Mouse (Mus musculus) common myeloid progenitor, adult 5-6 weeks (primary cell): ENCODE data around the gene Btn2a2. TPM values are rescaled to one million over a fixed set of nuclear protein-coding genes. Genes with fewer than 3 reads are reported as not detected.

Source experiments
- ATAC-seq: replicated peaks from 2 replicates; pipeline ENCODE4 v1.8.0; 2016; ENCODE audit warnings: low read depth, mild to moderate bottlenecking, moderate TSS enrichment, inconsistent platforms; ENCODE audit not compliant: poor library complexity, severe bottlenecking
- total RNA-seq: library from RNA; stranded (forward); fragments of 200-1000, 187-1606 nt; gene quantifications from 2 replicates; pipeline ENCODE4 v1.2.3, GENCODE M21; 2017

The Btn2a2 gene
- total RNA-seq, 1 experiment from 2014 or later: not detected

DNA sequence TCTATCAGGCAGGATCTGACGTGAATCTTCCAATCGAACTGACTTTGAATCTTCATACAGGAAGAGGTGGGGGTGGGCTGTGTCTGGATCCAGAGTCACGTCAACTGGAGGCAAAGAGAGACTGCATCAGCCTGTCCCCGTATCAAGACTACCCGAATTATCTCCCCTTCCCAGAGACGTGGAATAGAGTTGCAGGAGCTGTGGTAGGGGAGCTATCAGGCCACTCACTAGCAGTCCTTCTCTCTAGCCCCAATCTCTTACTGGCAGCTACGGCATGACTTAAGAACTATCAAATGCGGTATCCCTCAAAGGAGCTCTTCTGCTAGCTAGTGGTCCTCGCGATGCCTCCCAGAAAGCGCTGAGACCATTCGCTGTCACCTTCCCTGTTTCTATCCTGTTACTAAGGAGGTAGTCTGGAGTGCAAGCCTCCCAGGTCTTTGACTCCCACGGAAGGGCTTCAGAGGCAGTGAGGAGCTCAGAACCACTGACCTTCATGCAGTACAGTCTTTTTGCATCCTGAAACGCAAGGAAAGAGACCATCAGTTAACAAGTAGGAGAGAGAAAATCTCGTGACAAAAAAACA, 29.3 kb downstream of the Btn2a2 start:
- ATAC-seq: peak; percentile 45; the same call in 1 of the 2 replicates

DNA sequence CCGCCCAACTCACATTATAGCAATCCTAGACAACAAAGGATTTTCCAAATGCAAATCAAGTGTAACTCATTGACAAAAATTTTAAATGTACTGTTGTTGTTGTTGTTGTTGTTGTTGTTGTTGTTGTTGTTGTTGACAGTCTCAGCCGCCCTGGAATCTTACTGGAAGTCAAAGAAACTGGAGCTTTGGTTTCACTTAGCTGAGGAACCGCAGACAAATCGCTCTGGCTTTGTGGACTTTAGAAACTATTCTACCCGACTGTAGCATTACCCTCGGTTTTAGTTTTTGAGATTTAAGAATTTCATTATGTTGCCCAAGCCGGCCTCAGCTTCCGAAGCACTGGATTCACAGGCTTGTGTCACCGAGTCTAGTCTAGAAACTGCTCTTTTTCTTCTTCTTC, 34.7 kb downstream of the Btn2a2 start:
- ATAC-seq: no peak

DNA sequence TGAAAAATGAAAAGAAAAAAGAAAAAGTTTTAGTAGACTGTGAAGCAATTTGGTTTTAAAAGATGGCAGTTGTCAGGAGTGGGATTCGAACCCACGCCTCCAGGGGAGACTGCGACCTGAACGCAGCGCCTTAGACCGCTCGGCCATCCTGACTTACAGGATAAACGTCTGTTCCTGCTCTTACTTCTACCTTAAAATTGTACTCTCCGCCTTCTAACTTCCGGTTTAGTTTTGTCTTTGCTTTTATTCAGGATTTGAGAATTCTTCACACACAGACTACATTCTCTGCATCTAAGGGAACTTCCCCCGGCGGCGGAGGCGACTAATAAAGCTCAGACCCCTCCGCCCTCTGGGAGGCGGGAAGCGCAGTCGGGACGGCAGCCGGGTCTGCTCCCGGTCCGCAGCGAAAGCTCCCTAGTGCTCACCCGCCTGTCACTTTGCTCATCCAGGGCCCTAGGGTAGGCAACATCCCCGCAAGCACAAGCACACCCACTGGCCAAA, 35.2 kb downstream of the Btn2a2 start:
- ATAC-seq: peak; percentile 70

DNA sequence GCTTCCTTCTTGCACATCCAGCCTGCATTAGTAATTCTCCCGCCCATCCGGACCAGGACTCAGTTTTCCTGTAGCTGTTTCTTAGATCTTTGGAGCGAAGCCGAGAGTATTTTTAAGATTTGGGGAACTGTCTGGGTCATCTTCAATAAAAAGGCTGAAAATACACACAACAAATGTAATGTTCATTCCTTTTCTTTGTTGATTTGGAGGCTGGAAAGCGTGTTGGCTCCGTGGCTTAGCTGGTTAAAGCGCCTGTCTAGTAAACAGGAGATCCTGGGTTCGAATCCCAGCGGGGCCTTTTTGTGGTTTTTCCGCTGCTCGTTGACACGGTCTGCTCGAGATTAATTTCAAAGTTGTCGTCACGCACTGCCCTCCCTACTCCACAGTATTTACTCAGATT, 38.3 kb downstream of the Btn2a2 start:
- ATAC-seq: 0 out of 2 replicates have a peak, but pooled peaks have one; percentile 4

DNA sequence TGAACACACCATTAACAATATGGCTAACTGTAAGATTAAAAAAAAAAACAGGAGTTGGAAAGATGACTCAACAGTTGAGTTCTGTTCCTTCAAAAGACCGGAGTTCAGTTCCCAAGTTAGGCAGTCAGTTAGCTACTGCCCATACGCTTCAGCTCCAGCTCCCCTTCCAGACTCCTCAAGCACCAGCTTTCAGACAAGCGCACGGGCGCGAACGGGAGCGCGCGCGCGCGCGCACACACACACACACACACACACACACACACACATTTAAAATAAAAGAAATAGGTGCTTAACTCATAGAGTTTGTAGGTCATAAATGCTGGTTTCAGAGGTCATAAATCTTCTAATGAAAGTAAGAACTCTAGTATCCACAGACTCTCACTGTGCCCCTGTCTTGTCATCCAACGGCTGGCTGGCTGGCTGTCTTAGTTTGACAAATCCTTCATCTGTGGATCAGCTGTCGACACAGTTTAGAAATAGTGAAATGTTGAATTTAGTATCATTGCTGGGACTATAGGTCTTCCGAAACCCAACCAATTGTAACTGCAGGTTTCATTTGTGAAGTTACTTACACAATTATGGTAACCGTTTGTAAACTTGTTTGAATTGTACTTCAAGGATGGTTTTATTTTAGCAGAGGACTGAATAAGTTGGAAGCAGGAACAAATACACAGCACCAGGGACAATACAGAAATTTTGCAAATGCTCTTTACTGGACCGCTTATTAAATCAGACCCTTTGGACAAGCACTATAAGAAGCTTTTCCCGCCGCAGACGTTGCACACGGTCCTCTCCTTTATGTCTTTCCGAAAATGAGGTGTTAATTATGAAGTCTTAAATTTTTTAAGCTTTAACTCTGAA, 39.2 kb downstream of the Btn2a2 start:
- ATAC-seq: peak; percentile 28

DNA sequence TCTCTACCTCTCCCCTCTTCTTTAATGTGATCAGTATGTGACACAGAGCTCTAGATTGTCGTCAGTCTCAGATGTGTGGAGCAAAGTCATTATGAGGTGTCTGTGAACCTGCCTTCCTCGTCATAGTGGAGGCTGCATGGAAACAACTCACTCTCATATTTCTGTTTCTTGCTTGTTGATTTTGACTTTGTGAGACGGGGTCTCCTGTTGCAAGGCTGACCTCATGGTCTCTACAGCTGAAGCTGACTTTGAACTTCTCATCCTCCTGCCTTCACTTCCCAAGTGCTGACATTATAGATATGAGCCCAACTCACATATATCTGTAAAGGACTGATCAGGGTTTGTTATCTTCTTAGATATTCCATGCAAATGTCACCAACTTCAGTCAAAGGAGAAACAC, 39.9 kb downstream of the Btn2a2 start:
- no peak for ATAC-seq

DNA sequence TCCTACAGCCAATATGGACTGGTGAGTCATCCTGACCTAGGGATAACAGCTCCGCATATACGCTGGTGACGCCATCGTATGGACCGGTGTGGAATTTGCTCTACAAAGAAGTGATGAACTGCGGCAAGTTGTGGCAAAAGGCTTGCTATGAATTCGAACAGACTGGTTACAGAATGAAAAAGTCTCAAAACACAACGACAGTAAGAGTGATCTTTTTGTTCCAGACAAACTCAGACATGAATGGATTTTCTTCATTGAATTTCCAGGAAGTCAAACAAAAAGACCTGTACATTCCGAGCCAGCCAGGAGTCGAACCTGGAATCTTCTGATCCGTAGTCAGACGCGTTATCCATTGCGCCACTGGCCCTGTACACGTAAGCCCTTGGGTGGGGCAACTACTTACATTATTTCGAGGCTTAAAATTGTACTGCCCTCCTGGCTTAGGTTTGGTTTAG, 42.1 kb downstream of the Btn2a2 start:
- ATAC-seq: peak; percentile 45

DNA sequence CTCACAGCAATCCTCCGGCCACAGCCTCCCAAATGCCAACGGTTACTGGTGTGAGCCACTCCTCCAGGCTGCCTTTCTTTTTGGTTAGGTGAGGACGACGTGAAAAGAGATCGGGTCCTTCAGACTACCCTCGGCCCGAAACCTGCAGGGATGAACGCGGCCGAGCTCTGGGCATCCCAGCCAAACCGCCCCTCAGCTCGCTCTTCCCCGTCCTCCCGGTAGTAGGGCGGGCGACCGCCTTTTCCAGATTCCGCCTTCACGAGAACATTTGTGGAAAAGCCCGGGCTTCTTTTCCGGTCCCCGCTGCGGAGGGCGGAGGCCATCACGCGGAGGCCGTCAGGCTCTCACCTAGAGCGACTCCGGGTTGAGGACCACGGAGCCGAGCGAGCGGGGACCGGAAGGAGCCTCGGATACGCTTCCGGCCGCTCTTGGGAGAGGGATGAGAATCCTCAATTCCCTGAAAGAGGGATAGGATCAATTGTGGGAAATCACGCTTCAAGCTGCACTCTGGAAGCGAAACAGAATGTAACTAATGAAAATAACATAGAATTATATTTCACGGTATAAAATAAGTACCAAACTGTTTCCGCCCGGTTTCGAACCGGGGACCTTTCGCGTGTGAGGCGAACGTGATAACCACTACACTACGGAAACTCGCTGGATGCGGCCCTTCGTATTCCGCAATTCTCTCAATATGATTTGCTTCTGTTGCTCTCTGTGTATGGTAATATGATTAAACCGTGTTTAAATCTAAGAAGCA, 42.9 kb downstream of the Btn2a2 start:
- ATAC-seq: peak; percentile 68

DNA sequence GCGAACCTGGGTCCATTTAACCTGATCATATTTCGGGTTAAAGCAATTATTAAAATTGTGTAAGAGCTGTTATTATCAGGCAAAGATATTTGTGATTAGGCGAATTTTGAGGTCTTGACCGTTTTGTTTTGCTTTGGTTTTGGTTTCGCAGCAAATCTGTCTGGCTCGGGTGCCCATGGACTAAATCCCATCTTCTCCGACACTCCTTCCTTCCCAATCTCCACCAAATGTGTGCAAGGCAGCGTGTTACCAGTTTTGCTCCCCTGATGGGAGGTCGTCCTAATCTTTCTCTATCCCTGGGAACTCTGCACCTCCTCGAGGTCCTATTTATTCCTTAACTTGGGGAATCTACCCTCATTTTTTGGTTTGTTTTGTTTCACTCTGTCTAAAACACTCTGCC, 43.5 kb downstream of the Btn2a2 start:
- ATAC-seq: no peak

DNA sequence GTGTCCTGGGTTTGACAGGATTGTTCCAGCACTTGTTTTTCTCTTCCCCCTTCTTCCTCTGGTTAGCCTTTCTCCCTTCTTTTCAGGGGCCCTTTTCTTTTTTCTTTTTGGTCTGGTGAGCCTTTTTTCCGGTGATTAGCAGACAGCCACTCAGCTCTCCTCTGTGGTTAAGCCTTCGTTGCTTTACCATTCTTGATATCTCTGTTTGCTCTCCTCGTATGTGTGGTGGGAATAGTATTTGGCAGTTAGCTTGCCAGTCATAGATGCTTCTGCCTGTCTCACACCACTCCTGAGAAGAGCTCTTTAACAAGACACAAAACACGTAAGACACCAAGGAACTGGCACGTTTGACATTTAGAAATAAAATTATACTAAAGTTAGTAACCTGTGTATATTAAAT, 44.2 kb downstream of the Btn2a2 start:
- ATAC-seq: no peak

DNA sequence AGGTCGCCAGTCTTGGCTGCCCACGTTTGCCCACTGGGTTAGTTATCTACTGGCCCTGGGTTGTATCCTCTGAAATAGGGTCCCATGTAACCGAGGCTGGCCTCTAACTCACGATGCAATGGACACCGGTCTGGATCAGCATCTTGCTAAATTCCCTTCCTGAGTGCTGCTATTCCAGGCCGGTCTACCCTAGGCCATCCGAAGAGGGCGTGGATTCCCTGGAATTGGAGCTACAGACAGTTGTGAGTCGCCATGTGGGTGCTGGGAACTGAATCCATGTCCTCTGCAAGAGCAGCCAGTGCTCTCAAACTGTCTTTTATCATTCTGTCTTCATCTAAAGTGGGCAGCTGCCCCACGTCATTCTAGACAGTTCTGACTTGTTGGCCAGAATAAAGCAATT, 48.8 kb downstream of the Btn2a2 start:
- no peak for ATAC-seq

DNA sequence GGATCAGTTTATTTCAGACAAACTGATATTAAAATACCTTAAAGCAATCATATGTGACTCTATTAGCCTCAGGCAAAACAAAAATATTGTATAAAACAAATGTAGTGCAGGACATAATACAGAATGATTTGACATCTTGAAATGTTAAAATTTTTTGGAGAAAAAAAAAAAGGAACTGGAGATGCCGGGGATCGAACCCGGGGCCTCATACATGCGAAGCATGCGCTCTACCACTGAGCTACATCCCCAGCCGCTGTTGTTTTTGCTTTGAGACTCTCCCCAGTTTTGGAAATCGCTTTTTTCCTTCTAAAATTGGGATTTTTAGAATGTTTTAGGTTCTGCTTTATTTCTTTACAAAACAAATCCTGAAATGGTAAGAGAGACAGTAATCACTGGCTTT, 50.1 kb downstream of the Btn2a2 start:
- ATAC-seq: peak; percentile 15; the same call in 1 of the 2 replicates

DNA sequence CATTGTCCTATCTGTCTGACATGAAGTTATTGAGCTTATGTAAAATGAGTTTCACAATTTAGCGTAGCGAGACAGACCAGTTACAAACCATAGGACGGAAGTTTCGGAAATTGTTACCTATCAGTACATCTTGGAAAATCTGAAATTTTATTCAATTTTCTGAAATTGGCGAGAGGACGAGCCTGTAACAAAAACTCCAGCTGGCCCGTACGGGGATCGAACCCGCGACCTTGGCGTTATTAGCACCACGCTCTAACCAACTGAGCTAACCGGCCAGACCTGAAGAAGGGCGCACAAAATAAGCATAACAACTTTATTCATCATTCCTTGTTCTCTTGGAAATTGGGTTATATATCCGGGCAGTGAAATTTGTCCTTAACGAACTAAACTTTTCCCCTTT, 50.7 kb downstream of the Btn2a2 start:
- peak; percentile 30 for ATAC-seq

DNA sequence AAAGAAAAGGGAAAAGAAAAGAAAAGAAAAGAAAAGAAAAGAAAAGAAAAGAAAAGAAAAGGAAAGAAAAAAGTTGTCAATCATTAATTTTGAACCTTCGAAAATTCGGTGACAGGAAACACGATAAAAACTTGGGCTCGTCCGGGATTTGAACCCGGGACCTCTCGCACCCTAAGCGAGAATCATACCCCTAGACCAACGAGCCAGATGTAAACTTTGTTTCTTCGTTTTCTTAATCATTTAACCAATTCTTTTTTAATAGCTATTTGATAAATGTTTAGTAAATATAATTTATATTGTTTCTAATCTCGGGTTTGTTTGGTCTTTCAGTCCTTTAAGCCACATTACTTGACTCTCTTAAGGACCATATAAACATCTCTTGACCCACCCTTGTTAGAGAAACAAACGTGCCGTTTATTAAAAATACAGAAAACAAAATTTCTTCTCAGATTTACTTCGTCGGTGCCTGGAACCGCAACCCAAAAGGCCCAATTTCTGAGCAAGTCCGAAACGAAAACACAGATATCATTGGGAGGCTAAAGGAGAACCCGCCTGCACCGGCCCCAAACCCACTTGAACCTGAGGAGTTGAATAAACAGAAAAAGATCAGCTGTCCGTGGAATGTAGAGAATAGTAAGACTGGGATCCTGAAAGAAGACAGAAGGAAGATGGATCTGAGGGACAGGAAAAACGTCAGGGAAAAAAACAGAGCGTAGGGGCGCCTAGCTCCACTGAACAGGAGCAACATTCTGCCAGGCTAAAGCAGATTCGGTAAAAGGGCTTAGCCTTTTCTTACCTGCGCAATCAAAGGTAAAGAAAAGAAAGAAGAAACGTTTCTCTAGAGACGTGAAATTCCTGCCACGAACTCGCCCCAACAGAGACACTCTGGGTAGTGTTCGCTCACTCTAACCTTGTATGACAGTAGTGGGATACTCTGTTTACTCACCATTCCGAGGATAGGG, 51.5 kb downstream of the Btn2a2 start:
- peak; percentile 5; the same call in 1 of the 2 replicates for ATAC-seq

DNA sequence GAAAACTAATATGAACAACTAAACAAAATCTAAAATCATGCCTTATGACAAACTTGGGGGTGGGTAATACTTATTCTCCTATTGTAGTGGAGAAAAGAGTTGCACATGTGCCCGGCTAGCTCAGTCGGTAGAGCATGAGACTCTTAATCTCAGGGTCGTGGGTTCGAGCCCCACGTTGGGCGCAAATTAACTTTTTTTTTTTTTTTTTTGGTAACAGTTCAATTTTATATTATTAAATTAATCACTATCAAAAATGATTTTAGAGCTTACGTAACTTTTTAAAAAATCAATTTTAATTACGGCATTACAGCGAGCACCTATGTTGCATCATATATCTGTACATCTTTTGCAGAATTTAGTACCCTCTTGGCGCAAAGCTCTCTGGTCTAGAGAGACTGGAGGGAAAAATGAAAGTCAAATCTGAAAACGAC, 52.4 kb downstream of the Btn2a2 start:
- ATAC-seq: no peak

DNA sequence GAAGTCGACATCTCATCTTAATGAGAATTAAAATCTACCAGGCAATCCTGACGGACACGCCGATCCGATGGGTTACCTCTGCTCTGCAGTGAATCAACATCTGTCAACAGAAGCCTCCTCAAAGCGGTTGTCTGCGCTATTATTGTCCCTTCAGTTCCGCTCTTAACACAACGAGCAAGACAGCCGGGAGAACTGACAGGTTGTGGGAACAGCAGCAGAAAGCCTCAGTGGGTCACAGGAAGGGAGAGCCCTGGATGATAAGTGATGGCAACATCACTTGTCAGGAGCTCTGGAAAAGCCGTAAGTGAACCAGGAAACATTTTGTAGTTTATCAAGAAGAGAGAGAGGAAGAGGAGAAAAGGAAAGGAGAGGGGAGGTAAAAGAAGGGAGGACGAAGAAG, 53.0 kb downstream of the Btn2a2 start:
- no peak for ATAC-seq

DNA sequence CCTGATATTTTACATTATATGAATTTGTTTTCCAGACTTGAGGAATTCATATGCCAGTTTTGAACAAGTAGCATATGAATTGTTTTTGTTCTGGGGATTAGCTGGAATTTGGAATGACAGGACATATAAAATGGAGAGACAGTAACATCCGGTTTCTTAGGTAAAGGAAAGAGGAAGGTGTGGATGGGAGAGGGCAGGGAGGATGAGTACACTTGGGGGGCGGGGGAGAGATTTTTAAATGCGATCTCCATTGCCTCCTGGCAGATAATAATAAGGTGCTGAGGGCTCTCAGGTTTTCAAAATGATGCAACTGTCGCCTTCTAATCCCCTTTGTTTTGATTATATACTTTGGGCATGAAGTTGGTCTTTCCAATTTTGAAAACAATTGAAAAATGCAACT, 53.4 kb downstream of the Btn2a2 start:
- ATAC-seq: no peak

DNA sequence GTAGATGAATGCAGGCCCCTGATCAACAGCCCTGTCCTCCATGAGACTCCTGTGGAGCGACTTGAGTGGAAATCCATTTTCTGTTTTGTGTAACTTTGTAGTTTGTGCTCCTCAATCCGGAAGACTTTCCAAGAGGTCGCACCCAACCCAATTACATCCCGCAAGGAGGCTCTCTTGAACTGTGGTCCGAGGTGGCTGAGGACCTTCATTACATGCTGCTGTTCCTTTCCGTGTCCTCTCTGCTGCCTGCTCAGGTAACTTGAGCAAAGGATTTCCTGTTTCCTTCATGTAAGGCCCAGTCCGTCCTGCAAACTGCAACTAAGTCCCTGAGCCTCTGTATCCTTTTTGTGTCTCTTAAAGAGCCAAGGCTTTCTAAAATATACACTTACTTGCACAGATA, 54.2 kb downstream of the Btn2a2 start:
- no peak for ATAC-seq

DNA sequence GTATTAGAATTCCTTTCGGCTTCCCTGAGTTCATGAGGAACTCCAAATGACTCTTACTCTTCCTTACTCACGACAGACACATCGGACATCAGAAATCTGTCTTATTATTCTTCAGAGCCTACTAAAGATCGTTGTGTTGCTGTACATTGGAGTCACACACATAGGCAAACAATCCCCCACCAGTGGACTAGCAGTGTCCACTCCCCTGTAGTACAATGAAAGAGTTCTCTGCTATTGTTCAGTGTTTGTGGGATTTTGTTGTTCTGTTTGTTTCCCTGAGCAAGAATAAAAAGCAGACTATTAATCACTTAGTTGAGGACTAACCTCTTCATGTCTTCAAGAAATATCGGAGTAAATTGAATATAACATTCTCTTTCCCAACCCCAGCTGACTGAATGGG, 54.9 kb downstream of the Btn2a2 start:
- ATAC-seq: no peak

DNA sequence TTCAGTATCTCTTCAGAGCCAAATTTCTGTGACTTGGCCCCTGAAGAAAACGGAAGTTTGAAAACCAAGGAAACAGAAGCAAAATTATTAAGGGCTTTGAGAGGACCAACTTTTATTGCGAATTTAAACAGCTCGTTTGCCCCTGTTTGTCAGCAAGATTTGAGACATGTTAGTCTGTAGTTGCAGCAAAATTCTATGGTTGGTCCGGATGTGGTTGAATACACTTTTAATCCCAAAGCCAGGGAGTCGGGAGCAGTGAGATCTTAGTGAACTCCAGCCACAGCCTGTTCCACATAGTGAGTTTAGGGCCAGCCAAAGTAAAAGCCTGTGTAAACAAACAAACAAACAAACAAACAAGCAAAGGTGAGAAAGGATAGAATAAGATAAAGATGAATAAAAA, 55.5 kb downstream of the Btn2a2 start:
- no peak for ATAC-seq
